Mouse (Mus musculus): ENCODE data around the gene Pgs1. TPM values are rescaled to one million over a fixed set of nuclear protein-coding genes. Genes with fewer than 3 reads are reported as not detected.

The Pgs1 gene
- total RNA-seq, 2 experiments from 2014 or later = 15.6 to 17.1 TPM

GRCm38 (mm10) chr11:118018328-118018727 is 32.2 kb downstream of the Pgs1 start:
- intact Hi-C loops (cut with DNase I; ENCODE audit: low total_unique reads) = loop anchor here (5.0 kb wide), 1 partner anchor 146 kb away; the partner anchor contains the start of gene Tha1
- no peak for DNase-seq

- DNase-seq = peak; percentile 75
- intact Hi-C loops (cut with DNase I; ENCODE audit: low total_unique reads) = loop anchor here (5.0 kb wide), 2 partner anchors 50 to 110 kb away; partner anchors contain the start of gene Socs3
These were observed 35.7 kb downstream of the Pgs1 start for GRCm38 (mm10) chr11:118021806-118022205.

- intact Hi-C loops (cut with DNase I; ENCODE audit: low total_unique reads) = loop anchor here (5.0 kb wide), 2 partner anchors 51 to 111 kb away; partner anchors contain the start of gene Socs3
- no peak for DNase-seq
These were observed 37.4 kb downstream of the Pgs1 start for GRCm38 (mm10) chr11:118023475-118023874.

- no peak for DNase-seq
- intact Hi-C loops (cut with DNase I; ENCODE audit: low total_unique reads) = loop anchor here (5.0 kb wide), 2 partner anchors 52 to 112 kb away; partner anchors contain the start of gene Socs3
These were observed 38.0 kb downstream of the Pgs1 start for GRCm38 (mm10) chr11:118024111-118024510.

- intact Hi-C loops (cut with DNase I; ENCODE audit: low total_unique reads) = no loop called here
- no peak for DNase-seq
These were observed 43.1 kb downstream of the Pgs1 start for GRCm38 (mm10) chr11:118029170-118029569.

- intact Hi-C loops (cut with DNase I; ENCODE audit: low total_unique reads) = no loop called here
- DNase-seq = no peak
These were observed 45.0 kb downstream of the Pgs1 start for GRCm38 (mm10) chr11:118031134-118031533.

GRCm38 (mm10) chr11:118034395-118034794 is 48.3 kb downstream of the Pgs1 start:
- no peak for DNase-seq
- intact Hi-C loops (cut with DNase I; ENCODE audit: low total_unique reads) = no loop called here

- DNase-seq = no peak
- intact Hi-C loops (cut with DNase I; ENCODE audit: low total_unique reads) = no loop called here
These were observed 49.0 kb downstream of the Pgs1 start for GRCm38 (mm10) chr11:118035068-118035467.

- DNase-seq = no peak
- intact Hi-C loops (cut with DNase I; ENCODE audit: low total_unique reads) = no loop called here
These were observed 56.7 kb downstream of the Pgs1 start for GRCm38 (mm10) chr11:118042791-118043190.

- intact Hi-C loops (cut with DNase I; ENCODE audit: low total_unique reads) = no loop called here
- peak; percentile 68 for DNase-seq
These were observed 57.3 kb downstream of the Pgs1 start for GRCm38 (mm10) chr11:118043293-118043907.

- intact Hi-C loops (cut with DNase I; ENCODE audit: low total_unique reads) = no loop called here
- DNase-seq = no peak
These were observed 63.5 kb downstream of the Pgs1 start for GRCm38 (mm10) chr11:118049641-118050040.

GRCm38 (mm10) chr11:118050174-118050573 is 64.1 kb downstream of the Pgs1 start:
- intact Hi-C loops (cut with DNase I; ENCODE audit: low total_unique reads) = no loop called here
- no peak for DNase-seq

GRCm38 (mm10) chr11:118058367-118058766 is 72.3 kb downstream of the Pgs1 start:
- intact Hi-C loops (cut with DNase I; ENCODE audit: low total_unique reads) = no loop called here
- no peak for DNase-seq

- intact Hi-C loops (cut with DNase I; ENCODE audit: low total_unique reads) = no loop called here
- DNase-seq = no peak
These were observed 72.8 kb downstream of the Pgs1 start for GRCm38 (mm10) chr11:118058872-118059271.

- no peak for DNase-seq
- intact Hi-C loops (cut with DNase I; ENCODE audit: low total_unique reads) = no loop called here
These were observed 73.9 kb downstream of the Pgs1 start for GRCm38 (mm10) chr11:118060038-118060437.

- intact Hi-C loops (cut with DNase I; ENCODE audit: low total_unique reads) = no loop called here
- no peak for DNase-seq
These were observed 81.5 kb downstream of the Pgs1 start for GRCm38 (mm10) chr11:118067588-118067987.

GRCm38 (mm10) chr11:118068812-118069332 is 82.8 kb downstream of the Pgs1 start:
- intact Hi-C loops (cut with DNase I; ENCODE audit: low total_unique reads) = no loop called here
- DNase-seq = no peak

- no peak for DNase-seq
- intact Hi-C loops (cut with DNase I; ENCODE audit: low total_unique reads) = no loop called here
These were observed 85.3 kb downstream of the Pgs1 start for GRCm38 (mm10) chr11:118071227-118071912.

Measured in gastrocnemius, postnatal 14 days (tissue).